Mouse (Mus musculus) liver, postnatal 0 days (tissue): Measurements from ENCODE around the gene Ctsd. TPM values are rescaled to one million over a fixed set of nuclear protein-coding genes. Genes with fewer than 3 reads are reported as not detected.

Experiments
- ATAC-seq: fragments of 200-750 bp; cut with Nextera tagmentation; 2 replicates; pipeline ENCODE4 v1.8.0; 2017; ENCODE audit warnings: mild to moderate bottlenecking, moderate library complexity
- DNase-seq: peaks from one replicate; pipeline ENCODE4 v3.0.0-alpha.2; 2016
- H3K27ac ChIP-seq: fragments of 300-500 bp; sonication (generic); 2 replicates; pipeline ENCODE4 v1.5.1; 2014; ENCODE audit warnings: antibody characterized with exemption, moderate library complexity, mild to moderate bottlenecking, low read depth
- H3K27me3 ChIP-seq: fragments of 300-500 bp; sonication (generic); 2 replicates; pipeline ENCODE4 v1.6.1; 2014; ENCODE audit warnings: low read length, control low read depth, mixed read lengths; ENCODE audit not compliant: insufficient read depth
- H3K36me3 ChIP-seq: fragments of 300-500 bp; sonication (generic); replicated peaks from 2 replicates; pipeline ENCODE4 v1.6.1; 2014; ENCODE audit warnings: mild to moderate bottlenecking, control low read depth, low read length, moderate library complexity, mixed read lengths; ENCODE audit not compliant: insufficient read depth
- H3K4me1 ChIP-seq: fragments of 300-500 bp; sonication (generic); 2 replicates; pipeline ENCODE4 v1.6.1; 2014; ENCODE audit warnings: antibody characterized with exemption, mild to moderate bottlenecking, control low read depth; ENCODE audit not compliant: insufficient read depth
- H3K4me2 ChIP-seq: fragments of 300-500 bp; sonication (generic); 2 replicates; pipeline ENCODE4 v1.6.1; 2014; ENCODE audit warnings: low read depth, mild to moderate bottlenecking, low read length, moderate library complexity, mixed read lengths
- H3K4me3 ChIP-seq: fragments of 300-500 bp; sonication (generic); 2 replicates; pipeline ENCODE4 v1.5.1; 2014; ENCODE audit warnings: low read depth, low read length
- H3K9ac ChIP-seq: fragments of 300-500 bp; sonication (generic); replicated peaks from 2 replicates; pipeline ENCODE4 v1.6.1; 2014; ENCODE audit warnings: mild to moderate bottlenecking, moderate library complexity
- H3K9me3 ChIP-seq: fragments of 300-500 bp; sonication (generic); 2 replicates; pipeline ENCODE4 v1.6.1; 2016; ENCODE audit warnings: mild to moderate bottlenecking, control low read depth, low read length, mixed read lengths
- CTCF ChIP-seq: sonication (generic); IDR thresholded peaks from 2 replicates; pipeline ENCODE4 v1.5.1; 2016; ENCODE audit warnings: antibody characterized with exemption, low read depth
- EP300 ChIP-seq: IDR thresholded peaks from 2 replicates; pipeline ENCODE4 v1.6.1; 2016; ENCODE audit warnings: antibody characterized with exemption, low read depth, mild to moderate bottlenecking
- WGBS: fragments of 180-500 bp; shearing (Covaris S2); extraction: QIAGEN DNeasy Blood & Tissue Kit; methylation state at CpG from one replicate; pipeline ENCODE4 v1.1.7; 2014; ENCODE audit not compliant: insufficient replicate concordance; 5-methylcytosine and 5-hydroxymethylcytosine counted together
- polyA plus RNA-seq: library from polyadenylated mRNA; unstranded; fragments of >200 nt; fragmentation: Nextera tagmentation; extraction: Ambion mirVana; gene quantifications from 2 replicates; pipeline ENCODE4 v1.2.1, GENCODE M21; 2015

Gene Ctsd
- polyA plus RNA-seq, 1 experiment from 2014 or later = 324 TPM

GRCm38 (mm10) chr7:142388740-142389139 lies 902 bp upstream of the Ctsd start:
- DNase-seq (no peak), ATAC-seq (no peak)
- peak overlapping the region; percentile 87; the same call in 1 of the 2 replicates for H3K27ac ChIP-seq
- no peak overlapping the region for H3K4me2 ChIP-seq
- no peak overlapping the region for H3K9ac ChIP-seq
- TF ChIP-seq CTCF (no peak), EP300 (no peak)
- WGBS = 87% methylated on average over 2 of the region's 2 CpGs
- H3K4me1 ChIP-seq = peaks cover 57% of the 10 kb centered on the region
- H3K4me3 ChIP-seq = no peak overlapping the region
- no peaks in the 10 kb centered on the region for H3K27me3 ChIP-seq
- H3K9me3 ChIP-seq = no peaks in the 10 kb centered on the region
- H3K36me3 ChIP-seq = peaks cover 25% of the 10 kb centered on the region

- H3K4me1 ChIP-seq = peaks cover 52% of the 10 kb centered on the region
- H3K36me3 ChIP-seq = peaks cover 30% of the 10 kb centered on the region
- peak overlapping the region; percentile 94 for H3K4me2 ChIP-seq
- peak overlapping the region; percentile 63 for H3K4me3 ChIP-seq
- WGBS = 72% methylated on average over 1 of the region's 1 CpGs
- ATAC-seq (no peak), DNase-seq (peak; percentile 12)
- TF ChIP-seq CTCF (no peak), EP300 (no peak)
- peak overlapping the region; percentile 87 for H3K27ac ChIP-seq
- H3K27me3 ChIP-seq = no peaks in the 10 kb centered on the region
- H3K9me3 ChIP-seq = no peaks in the 10 kb centered on the region
- no peak overlapping the region for H3K9ac ChIP-seq
Observed at GRCm38 (mm10) chr7:142388198-142388597, 360 bp upstream of the Ctsd start.

- Histone ChIP-seq H3K27ac (peak overlapping the region; percentile 87), H3K27me3 (no peaks in the 10 kb centered on the region), H3K4me2 (peak overlapping the region; percentile 94), H3K36me3 (peaks cover 45% of the 10 kb centered on the region), H3K9me3 (no peaks in the 10 kb centered on the region), H3K4me3 (peak overlapping the region; percentile 63), H3K4me1 (peaks cover 45% of the 10 kb centered on the region), H3K9ac (peak overlapping the region; percentile 72)
- ATAC-seq (peak; percentile 29), DNase-seq (no peak)
- WGBS = 28% methylated on average over 6 of the region's 6 CpGs
- TF ChIP-seq EP300 (no peak), CTCF (no peak)
Observed at GRCm38 (mm10) chr7:142386621-142387201, 1.1 kb downstream of the Ctsd start.

- DNase-seq (no peak), ATAC-seq (no peak)
- H3K4me1 ChIP-seq = peaks cover 51% of the 10 kb centered on the region
- H3K36me3 ChIP-seq = peaks cover 53% of the 10 kb centered on the region
- H3K4me2 ChIP-seq = peak overlapping the region; percentile 94
- TF ChIP-seq CTCF (no peak), EP300 (no peak)
- H3K4me3 ChIP-seq = peak overlapping the region; percentile 63
- H3K27me3 ChIP-seq = no peaks in the 10 kb centered on the region
- H3K9ac ChIP-seq = peak overlapping the region; percentile 72
- WGBS = 64% methylated on average over 3 of the region's 3 CpGs
- no peaks in the 10 kb centered on the region for H3K9me3 ChIP-seq
- peak overlapping the region; percentile 87; the same call in 1 of the 2 replicates for H3K27ac ChIP-seq
Observed at GRCm38 (mm10) chr7:142385742-142386403, 2.0 kb downstream of the Ctsd start.

DNA sequence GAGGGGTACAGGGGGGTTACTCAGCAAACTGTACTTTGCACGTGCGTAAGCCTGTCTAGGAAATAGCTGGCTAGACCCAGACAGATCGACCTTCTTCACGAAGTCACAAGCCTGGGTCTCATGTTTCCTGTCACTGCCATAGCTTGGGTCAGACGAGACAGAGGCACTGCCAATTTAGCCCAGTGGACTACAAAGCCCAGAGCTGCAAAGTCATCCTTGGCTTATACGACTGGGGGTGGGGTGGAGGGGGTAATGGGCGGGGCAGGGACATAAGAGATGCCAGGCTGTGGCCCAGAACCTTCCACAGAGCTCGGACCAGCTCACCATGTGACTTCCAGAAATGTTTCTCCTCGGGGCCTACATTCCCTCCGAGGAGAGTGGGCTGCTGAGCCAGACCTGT lies 3.5 kb downstream of the Ctsd start:
- Histone ChIP-seq H3K4me1 (peaks cover 53% of the 10 kb centered on the region), H3K4me2 (peak overlapping the region; percentile 94)

GRCm38 (mm10) chr7:142382567-142382966 lies 5.3 kb downstream of the Ctsd start, which contains the start of gene Gm49369:
Gm49369 (minus strand) TSS chr7:142382667.
- no peak within 1 kb of the TSS for H3K9ac ChIP-seq
- H3K4me3 ChIP-seq = no peak within 1 kb of the TSS
- TF ChIP-seq CTCF = no peak
- TF ChIP-seq EP300 = no peak
- 86% methylated on average over 5 of the region's 5 CpGs for WGBS
- H3K4me1 ChIP-seq = peaks cover 48% of the 10 kb centered on the region
- H3K36me3 ChIP-seq = peaks cover 86% of the 10 kb centered on the region
- no peak within 1 kb of the TSS for H3K27ac ChIP-seq
- DNase-seq (no peak), ATAC-seq (no peak)
- no peaks in the 10 kb centered on the region for H3K27me3 ChIP-seq
- no peak within 1 kb of the TSS for H3K4me2 ChIP-seq
- H3K9me3 ChIP-seq = no peaks in the 10 kb centered on the region

More for the DNA sequence above, 3.5 kb downstream of the Ctsd start:
- no peak overlapping the region; the same call in 1 of the 2 replicates for H3K9ac ChIP-seq
- no peaks in the 10 kb centered on the region for H3K27me3 ChIP-seq
- peak overlapping the region; percentile 22; the same call in 1 of the 2 replicates for H3K27ac ChIP-seq
- H3K36me3 ChIP-seq = peaks cover 69% of the 10 kb centered on the region
- no peak for ATAC-seq
- no peak for DNase-seq
- 63% methylated on average over 10 of the region's 10 CpGs for WGBS
- H3K9me3 ChIP-seq = no peaks in the 10 kb centered on the region
- H3K4me3 ChIP-seq = 0 out of 2 replicates have a peak overlapping the region, but pooled peaks have one; percentile 63
- TF ChIP-seq CTCF = no peak
- no peak for TF ChIP-seq EP300
